Mouse (Mus musculus): Measurements from ENCODE around the gene Scn8a. TPM values are rescaled to one million over a fixed set of nuclear protein-coding genes. Genes with fewer than 3 reads are reported as not detected.

The Scn8a gene
- polyA plus RNA-seq, 1 experiment from 2014 or later, result 5.5 TPM

Other genes with a start within 250 kb of the Scn8a start
- 25.7 and 28.5 TPM in 2 replicates for gene Smagp, start 232.9 kb upstream of the Scn8a start, polyA plus RNA-seq (2015; fragmentation: Nextera tagmentation; extraction: Ambion mirVana)
- 5.2 and 5.7 TPM in 2 replicates for gene Bin2, start 200.3 kb upstream of the Scn8a start, polyA plus RNA-seq (2015; fragmentation: Nextera tagmentation; extraction: Ambion mirVana)
- gene Cela1, start 181.9 kb upstream of the Scn8a start, polyA plus RNA-seq (2015; fragmentation: Nextera tagmentation; extraction: Ambion mirVana), result 4.5 and 5.3 TPM in 2 replicates
- gene Galnt6, start 140.5 kb upstream of the Scn8a start, polyA plus RNA-seq (2015; fragmentation: Nextera tagmentation; extraction: Ambion mirVana), result 4.0 and 4.5 TPM in 2 replicates
- gene Slc4a8, start 108.1 kb upstream of the Scn8a start, polyA plus RNA-seq (2015; fragmentation: Nextera tagmentation; extraction: Ambion mirVana), result 4.8 TPM in 2 replicates
- not detected in 2 replicates for gene Gm47841, start 177.5 kb downstream of the Scn8a start, polyA plus RNA-seq (2015; fragmentation: Nextera tagmentation; extraction: Ambion mirVana)
- gene Fignl2, start 208.7 kb downstream of the Scn8a start, polyA plus RNA-seq (2015; fragmentation: Nextera tagmentation; extraction: Ambion mirVana), result 0.19 and 0.21 TPM in 2 replicates
- not detected in 2 replicates for gene Ankrd33, start 245.9 kb downstream of the Scn8a start, polyA plus RNA-seq (2015; fragmentation: Nextera tagmentation; extraction: Ambion mirVana)

Measured in embryonic facial prominence, embryonic 15.5 days (tissue).